In the genomic region with DNA sequence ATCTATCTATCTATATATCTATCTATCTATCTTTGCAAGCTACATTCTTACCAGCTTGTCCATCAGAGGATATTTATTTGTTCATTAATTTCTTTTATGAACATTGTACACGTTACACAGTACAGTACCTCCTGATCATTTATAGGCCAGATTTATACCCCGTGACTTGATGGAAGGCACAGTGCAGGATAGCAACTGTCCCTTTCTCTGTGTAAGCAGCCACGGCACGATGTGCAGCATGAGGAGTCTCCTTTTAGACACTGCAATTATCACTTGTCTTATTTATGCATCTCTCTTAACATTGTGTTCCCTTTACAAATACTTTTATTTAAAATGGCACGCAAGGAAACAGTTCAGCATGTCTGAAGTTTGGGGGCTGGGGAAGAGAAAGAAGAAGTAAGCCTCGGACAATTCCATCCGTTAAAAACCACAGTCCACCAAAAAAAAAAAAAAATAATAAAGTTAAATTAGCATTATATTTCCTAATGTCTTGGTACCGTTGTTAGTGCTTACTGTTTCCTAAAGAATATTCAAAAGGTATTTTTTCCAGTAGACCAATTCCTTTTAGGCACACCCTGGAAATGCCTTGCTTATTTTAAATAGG, we compare ENCODE assay signal across 20 mouse cellular contexts.
DNase-seq lines count a peak whose midpoint lies in the region; ATAC-seq and TF ChIP-seq lines count a peak whose summit lies in the region.
"Had no signal": no experiment of that assay in that cellular context is flagged by ENCODE, and none has a peak within 500 bp of the region (broad histone marks: within the 10 kb centered on the region; RNA-seq: fewer than 3 reads in every experiment).

No protein-coding gene starts in this region.

- no peaks in the 10 kb centered on the region for H3K9me3 ChIP-seq in forebrain, embryonic 12.5 days
- H3K9me3 ChIP-seq in forebrain, embryonic 10.5 days, result no peaks in the 10 kb centered on the region
- H3K9me3 ChIP-seq: embryonic facial prominence, embryonic 15.5 days; forebrain, embryonic 13.5 days; hindbrain, embryonic 15.5 days had no signal

- TF ChIP-seq CTCF in left cerebral cortex, adult 2 months (IDR thresholded peaks at IDR 0.05), result no peak

- no peak overlapping the region for H3K4me2 ChIP-seq in forebrain, embryonic 12.5 days
- H3K4me2 ChIP-seq: embryonic facial prominence, embryonic 15.5 days; forebrain, embryonic 13.5 days; heart, embryonic 11.5 days; hindbrain, embryonic 15.5 days had no signal

- 42% methylated on average over 8 of the region's 8 CpGs for WGBS in forebrain, embryonic 12.5 days
- WGBS in forebrain, embryonic 10.5 days, result 76% methylated on average over 8 of the region's 8 CpGs

- DNase-seq in forebrain, embryonic 10.5 days (ENCODE audit: extremely low spot score, low spot score), result no peak
- no peak for DNase-seq in left cerebral cortex, adult 2 months (ENCODE audit: extremely low spot score in 1 of 2, low spot score in 2 of 2)
- DNase-seq in left cerebral cortex, adult 11 months (ENCODE audit: low spot score), result no peak
- DNase-seq in brain, adult 2 months (ENCODE audit: low read depth, low spot score), result peak; percentile 31
- no peak for DNase-seq in lung, postnatal 10 days
- DNase-seq: cerebellum, adult 2 months; cerebellum, postnatal 10 days; embryo, embryonic 11 days; gastrocnemius, adult 2 months; gastrocnemius, postnatal 25 days; heart, adult 2 months; heart, postnatal 36 days had no signal

- H3K4me1 ChIP-seq in forebrain, embryonic 12.5 days, result no peaks in the 10 kb centered on the region
- peaks cover 11% of the 10 kb centered on the region for H3K4me1 ChIP-seq in forebrain, embryonic 10.5 days
- H3K4me1 ChIP-seq: embryonic facial prominence, embryonic 15.5 days; hindbrain, embryonic 15.5 days had no signal

- H3K27ac ChIP-seq in forebrain, embryonic 12.5 days, result no peak overlapping the region
- no peak overlapping the region for H3K27ac ChIP-seq in forebrain, embryonic 10.5 days
- H3K27ac ChIP-seq in left cerebral cortex, adult 2 months, result peak overlapping the region; percentile 30
- H3K27ac ChIP-seq: embryonic facial prominence, embryonic 15.5 days; forebrain, embryonic 13.5 days; gastrocnemius, adult 2 months; heart, adult 2 months; hindbrain, embryonic 15.5 days had no signal

- no peaks in the 10 kb centered on the region for H3K36me3 ChIP-seq in forebrain, embryonic 12.5 days (replicated peaks)
- H3K36me3 ChIP-seq in forebrain, embryonic 10.5 days (replicated peaks), result no peaks in the 10 kb centered on the region
- H3K36me3 ChIP-seq: embryonic facial prominence, embryonic 15.5 days; hindbrain, embryonic 15.5 days had no signal

- no peak overlapping the region for H3K4me3 ChIP-seq in forebrain, embryonic 12.5 days (replicated peaks)
- no peak overlapping the region for H3K4me3 ChIP-seq in forebrain, embryonic 10.5 days
- H3K4me3 ChIP-seq in left cerebral cortex, adult 2 months, result no peak overlapping the region
- H3K4me3 ChIP-seq: embryonic facial prominence, embryonic 15.5 days; erythroblast, embryonic 14.5 days; forebrain, embryonic 13.5 days; gastrocnemius, adult 2 months; heart, adult 2 months; hindbrain, embryonic 15.5 days had no signal

- H3K9ac ChIP-seq in forebrain, embryonic 12.5 days, result no peak overlapping the region
- H3K9ac ChIP-seq: embryonic facial prominence, embryonic 15.5 days; forebrain, embryonic 13.5 days; hindbrain, embryonic 15.5 days had no signal

- intact Hi-C loops in left cerebral cortex, adult 2 months (cut with DNase I), result loop anchor here (5.0 kb wide), 2 partner anchors 117 to 473 kb away; no protein-coding TSS in a partner anchor

- no peaks in the 10 kb centered on the region for H3K27me3 ChIP-seq in forebrain, embryonic 12.5 days
- H3K27me3 ChIP-seq in forebrain, embryonic 10.5 days (ENCODE audit: poor library complexity, severe bottlenecking), result no peaks in the 10 kb centered on the region
- H3K27me3 ChIP-seq: embryonic facial prominence, embryonic 15.5 days; forebrain, embryonic 13.5 days; hindbrain, embryonic 15.5 days had no signal

- peak; percentile 58; the same call in 1 of the 2 replicates for ATAC-seq in forebrain, embryonic 12.5 days (ENCODE audit: low FRiP score)
- peak; percentile 31; the same call in 1 of the 2 replicates for ATAC-seq in megakaryocyte, adult 5-6 weeks (ENCODE audit: poor library complexity, severe bottlenecking)
- ATAC-seq: forebrain, embryonic 13.5 days; intestine, embryonic 16.5 days had no signal
